Mouse (Mus musculus) left cerebral cortex, adult 2 months (tissue): ENCODE results near the gene Aqp5. TPM values are rescaled to one million over a fixed set of nuclear protein-coding genes. Genes with fewer than 3 reads are reported as not detected.
A peak's percentile ranks its signal among the peaks of the same experiment; 100 is the strongest.

Experiments used
- DNase-seq, 2 experiments: peaks; one replicate each; pipeline ENCODE4 v3.0.0; 2021 to 2022; ENCODE audit warnings: low spot score in 2 of 2, mixed read lengths in 1 of 2; ENCODE audit errors: extremely low spot score in 1 of 2
- H3K27ac ChIP-seq: fragments of 200-600 bp; 2 replicates; pipeline ENCODE4 v1.8.1; 2022
- H3K4me3 ChIP-seq: fragments of 200-600 bp; 2 replicates; pipeline ENCODE4 v1.8.1; 2022
- CTCF ChIP-seq: fragments of 200-600 bp; IDR thresholded peaks from 2 replicates; pipeline ENCODE4 v1.8.1; 2022; ENCODE audit warnings: antibody characterized with exemption, mild to moderate bottlenecking, moderate library complexity
- intact Hi-C: fragments of 180-260 bp; cut with DNase I; formaldehyde crosslinking; loops from one replicate; pipeline ENCODE4 v1.15.1; 2025
- total RNA-seq, 2 experiments: library from RNA; stranded (reverse); gene quantifications; 2 replicates each; pipeline ENCODE4 v1.2.3; 2021

The Aqp5 gene
- total RNA-seq, 2 experiments from 2014 or later: 0.59 to 0.79 TPM

GRCm38 (mm10) chr15:99583463-99584344, 6.9 kb upstream of the Aqp5 start:
- DNase-seq: no peak

GRCm38 (mm10) chr15:99584407-99585202, 6.0 kb upstream of the Aqp5 start:
- no peak for TF ChIP-seq CTCF
- no peak for DNase-seq
- H3K27ac ChIP-seq: no peak overlapping the region
- H3K4me3 ChIP-seq: no peak overlapping the region
- intact Hi-C loops: loop anchor here (5.0 kb wide), 1 partner anchor 87 kb away; no protein-coding TSS in a partner anchor

More at GRCm38 (mm10) chr15:99583463-99584344, 6.9 kb upstream of the Aqp5 start:
- no peak; the same call in none of the 2 replicates for TF ChIP-seq CTCF
- Histone ChIP-seq H3K4me3 (peak overlapping the region; percentile 13; the same call in 1 of the 2 replicates), H3K27ac (no peak overlapping the region)
- intact Hi-C loops: loop anchor here (5.0 kb wide), 1 partner anchor 86 kb away; no protein-coding TSS in a partner anchor

GRCm38 (mm10) chr15:99585741-99586140, 4.8 kb upstream of the Aqp5 start:
- intact Hi-C loops: no loop called here
- DNase-seq: no peak
- no peak for TF ChIP-seq CTCF
- Histone ChIP-seq H3K27ac (no peak overlapping the region), H3K4me3 (no peak overlapping the region)

GRCm38 (mm10) chr15:99586525-99586924, 4.1 kb upstream of the Aqp5 start:
- TF ChIP-seq CTCF: no peak
- DNase-seq: no peak
- Histone ChIP-seq H3K4me3 (no peak overlapping the region), H3K27ac (no peak overlapping the region)
- intact Hi-C loops: no loop called here

- intact Hi-C loops: no loop called here
- TF ChIP-seq CTCF: no peak
- Histone ChIP-seq H3K27ac (no peak overlapping the region), H3K4me3 (no peak overlapping the region)
- no peak for DNase-seq
These were observed 1.3 kb upstream of the Aqp5 start for GRCm38 (mm10) chr15:99589237-99589636.

- H3K27ac ChIP-seq: no peak overlapping the region
- DNase-seq: no peak
- H3K4me3 ChIP-seq: no peak overlapping the region
- intact Hi-C loops: no loop called here
- TF ChIP-seq CTCF: no peak
These were observed 878 bp upstream of the Aqp5 start for GRCm38 (mm10) chr15:99589704-99590103.

GRCm38 (mm10) chr15:99592177-99592576, 1.6 kb downstream of the Aqp5 start:
- no peak for DNase-seq
- Histone ChIP-seq H3K4me3 (no peak overlapping the region), H3K27ac (no peak overlapping the region)
- intact Hi-C loops: no loop called here
- no peak for TF ChIP-seq CTCF

- Histone ChIP-seq H3K27ac (no peak overlapping the region), H3K4me3 (no peak overlapping the region)
- intact Hi-C loops: no loop called here
- no peak for DNase-seq
- no peak for TF ChIP-seq CTCF
These were observed 2.3 kb downstream of the Aqp5 start for GRCm38 (mm10) chr15:99592877-99593276.

- no peak overlapping the region for H3K27ac ChIP-seq
- no peak for TF ChIP-seq CTCF
- intact Hi-C loops: loop anchor here (2.0 to 5.0 kb wide), 2 partner anchors 98 to 307 kb away; no protein-coding TSS in a partner anchor
- no peak overlapping the region for H3K4me3 ChIP-seq
- DNase-seq: no peak
These were observed 4.4 kb downstream of the Aqp5 start for GRCm38 (mm10) chr15:99594951-99595350.

- intact Hi-C loops: loop anchor here (1.0 to 5.0 kb wide), 5 partner anchors 69 to 306 kb away; no protein-coding TSS in a partner anchor
- Histone ChIP-seq H3K27ac (no peak overlapping the region), H3K4me3 (no peak overlapping the region)
- TF ChIP-seq CTCF: peak; percentile 68
- DNase-seq: peak; percentile 85 to 88
These were observed 5.6 kb downstream of the Aqp5 start for GRCm38 (mm10) chr15:99596056-99596687.

- Histone ChIP-seq H3K27ac (no peak overlapping the region), H3K4me3 (no peak overlapping the region)
- no peak for DNase-seq
- intact Hi-C loops: loop anchor here (1.0 to 5.0 kb wide), 5 partner anchors 68 to 305 kb away; no protein-coding TSS in a partner anchor
- no peak for TF ChIP-seq CTCF
These were observed 6.3 kb downstream of the Aqp5 start for GRCm38 (mm10) chr15:99596841-99597240.
